Mouse (Mus musculus): ENCODE data around the gene Swi5.
A peak's percentile ranks its signal among the peaks of the same experiment; 100 is the strongest.
"Not testable (repeated sequence)": the region's sequence is repeated elsewhere in the genome, so short reads cannot be mapped to it uniquely, and the experiment has no call there.

Gene Swi5

DNA sequence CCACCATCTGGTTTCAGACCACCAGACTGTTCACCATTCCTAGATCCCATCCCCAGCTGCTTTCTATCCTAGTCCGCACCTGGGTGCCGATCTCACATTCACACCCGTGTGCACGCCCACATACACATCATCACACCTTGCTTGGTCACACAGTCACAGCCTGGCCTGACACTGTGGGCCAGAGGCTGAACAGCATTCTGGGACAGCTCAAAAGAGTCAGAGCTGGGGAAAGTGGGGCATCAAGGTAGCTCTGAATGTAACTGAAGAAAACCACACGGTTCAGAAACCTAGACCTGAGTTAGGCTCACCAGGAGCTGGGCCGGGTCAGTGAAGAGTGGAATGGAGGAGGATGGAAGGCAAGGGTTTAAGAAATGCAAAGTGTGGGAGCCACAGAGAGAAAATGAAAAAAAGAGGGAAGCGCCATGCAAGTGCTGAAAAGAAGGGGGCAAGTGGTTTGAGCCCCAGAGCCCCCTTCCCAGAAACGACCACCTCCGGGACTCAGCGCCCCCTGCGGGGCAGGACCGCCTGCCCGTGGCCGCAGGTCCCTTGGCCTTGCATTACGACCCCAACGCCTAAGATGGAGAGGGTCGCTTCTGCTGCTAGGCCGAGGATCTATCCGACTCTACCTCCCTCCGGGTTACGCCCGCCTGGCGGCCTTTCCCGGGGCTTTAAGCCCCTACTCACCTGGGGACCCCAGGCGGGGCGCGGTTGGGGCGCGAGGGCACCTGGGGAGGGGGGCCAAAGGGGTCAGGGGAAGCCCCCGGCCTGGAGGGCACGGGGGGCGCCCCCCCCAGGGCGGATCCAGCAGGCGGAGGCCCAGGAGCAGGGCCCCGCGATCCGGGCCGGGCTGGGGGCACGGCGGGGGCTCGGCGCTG is 23.8 kb upstream of the Swi5 start:
- DNase-seq (ENCODE audit: low spot score in 2 of 2) = no peak

DNA sequence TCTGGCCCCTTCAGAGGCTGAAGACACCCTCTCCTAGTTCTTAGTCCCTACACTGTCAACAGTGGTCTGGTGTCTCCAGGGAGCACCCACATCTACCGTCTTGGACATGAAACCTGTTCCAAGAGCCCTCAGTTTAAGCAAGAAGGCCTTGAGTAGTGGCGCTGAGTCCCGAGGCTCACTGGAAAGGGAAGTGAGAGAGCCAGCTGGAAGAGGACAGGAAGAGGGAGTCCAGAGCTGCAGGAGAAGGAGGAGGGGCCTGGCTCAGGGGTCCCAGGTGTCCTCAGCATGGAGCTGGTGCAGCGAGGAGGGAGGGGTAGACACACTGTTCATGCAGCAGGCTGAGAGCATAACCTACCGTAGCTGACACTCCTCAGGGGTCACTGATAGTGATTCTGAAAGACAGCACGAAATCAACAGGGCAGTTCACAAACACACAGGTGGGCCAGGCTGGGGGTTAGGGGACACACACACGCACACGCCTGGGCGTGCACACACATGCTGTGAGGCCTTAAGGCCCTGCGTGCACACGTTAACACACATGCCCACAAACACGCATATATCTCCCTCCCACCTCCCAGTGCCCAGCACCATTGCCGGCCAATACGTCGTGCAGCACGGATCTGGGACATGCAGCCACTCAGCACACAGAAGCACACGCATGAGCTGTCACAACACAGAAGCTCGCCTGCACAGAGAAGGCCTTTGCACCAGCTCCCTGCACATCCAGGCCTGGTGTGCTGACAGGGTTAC is 22.4 kb upstream of the Swi5 start:
- no peak for DNase-seq (ENCODE audit: low spot score in 2 of 2)

DNA sequence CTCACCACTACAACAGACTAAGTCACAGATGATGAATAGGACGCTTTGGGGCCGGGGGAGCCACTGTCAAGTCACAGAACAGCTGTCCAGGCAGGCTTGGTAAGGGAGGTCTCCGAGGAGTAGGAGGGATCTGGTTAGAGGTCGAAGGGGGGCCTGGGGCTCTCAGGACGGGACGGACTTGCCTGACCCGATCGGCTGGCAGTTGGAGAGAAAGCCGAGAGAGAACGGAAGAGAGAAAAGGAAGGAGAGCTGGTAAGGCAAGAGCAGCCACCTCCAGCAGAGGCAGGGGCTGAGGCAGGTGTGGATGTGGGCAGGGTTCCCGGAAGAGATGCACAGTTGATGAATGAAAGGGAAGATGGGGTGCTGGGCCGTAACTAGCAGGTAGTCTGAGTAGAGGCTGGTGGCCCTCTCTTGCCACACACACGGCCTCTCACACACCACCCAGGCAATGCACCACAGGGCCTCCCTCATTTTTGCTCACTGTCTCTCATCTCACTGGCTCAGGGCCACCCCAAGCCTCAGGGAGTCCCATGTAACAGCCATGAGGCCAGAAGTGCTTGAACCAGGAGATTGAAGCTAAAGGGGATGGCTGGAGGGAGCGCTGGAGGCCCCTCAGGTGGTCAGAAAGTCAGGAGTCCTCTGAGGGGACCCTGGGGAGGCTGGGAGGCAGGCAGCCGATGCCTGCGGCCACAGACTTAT is 21.1 kb upstream of the Swi5 start:
- no peak for DNase-seq (ENCODE audit: low spot score in 2 of 2)

DNA sequence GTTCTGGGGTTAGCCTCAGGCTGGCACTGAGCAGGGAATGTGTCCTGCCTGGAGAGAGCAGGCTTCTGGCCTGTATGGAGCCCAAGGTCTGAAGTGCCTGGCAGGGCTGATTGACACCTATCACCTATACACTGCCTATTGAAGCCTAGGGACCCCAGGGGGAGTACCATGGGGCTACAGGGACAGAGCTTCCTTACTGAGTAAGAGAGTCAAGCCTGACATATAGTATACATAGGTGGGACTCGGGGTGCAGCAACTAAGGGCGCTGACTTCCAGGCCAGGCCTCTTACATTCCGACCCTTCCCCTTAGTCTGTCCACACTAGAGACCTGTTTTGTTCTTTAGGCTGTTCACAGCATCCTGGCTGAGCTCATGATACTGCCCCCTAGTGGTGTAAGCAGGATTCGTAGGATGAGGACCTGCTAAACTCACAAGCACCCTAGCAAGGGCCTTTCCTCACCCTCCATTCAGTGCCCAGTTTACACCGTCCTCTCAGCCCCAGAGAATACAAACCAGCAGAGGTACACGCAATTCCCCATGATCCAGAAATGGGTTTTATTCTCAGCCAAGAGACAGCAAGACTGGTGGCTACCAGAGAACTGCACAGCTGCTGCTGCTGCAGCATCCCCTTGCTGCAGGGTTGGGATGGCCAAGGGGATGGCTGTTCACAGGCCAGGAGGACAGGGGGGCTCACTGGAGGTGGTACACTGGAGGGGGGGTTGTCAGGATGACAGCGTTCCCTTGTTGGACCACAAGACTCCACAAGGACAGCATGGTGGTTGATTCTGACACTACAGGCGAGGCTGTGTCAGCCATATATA is 20.3 kb upstream of the Swi5 start:
- peak in 1 of 2 experiments; percentile 31 for DNase-seq (ENCODE audit: low spot score in 2 of 2)

DNA sequence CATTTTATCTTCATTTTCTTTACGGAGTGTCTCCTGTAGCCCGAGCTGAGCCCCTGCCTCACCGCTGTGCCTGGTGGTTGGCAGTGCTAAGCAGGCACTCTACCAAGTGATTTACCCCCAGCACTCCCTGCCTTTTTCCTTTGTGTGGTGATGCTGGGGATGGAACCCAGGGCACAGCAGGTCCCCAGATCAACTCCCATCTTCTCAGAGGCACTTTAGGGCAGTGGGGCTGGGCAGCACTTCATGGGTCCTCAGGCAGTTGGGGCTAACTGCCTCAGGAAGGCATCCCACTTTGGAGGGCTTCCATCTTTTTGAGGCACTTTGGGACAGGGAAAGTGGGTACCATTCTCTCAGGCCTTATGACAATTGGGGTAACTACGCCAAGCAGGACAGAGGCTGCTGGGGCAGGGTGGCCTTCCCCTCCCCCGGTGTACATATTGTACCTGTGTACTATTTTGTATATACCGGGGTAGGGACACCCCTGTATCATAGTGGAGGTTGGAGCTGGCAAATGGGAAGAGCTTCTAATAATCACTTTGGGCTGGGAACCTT is 19.4 kb upstream of the Swi5 start:
- no peak for DNase-seq (ENCODE audit: low spot score in 2 of 2)

DNA sequence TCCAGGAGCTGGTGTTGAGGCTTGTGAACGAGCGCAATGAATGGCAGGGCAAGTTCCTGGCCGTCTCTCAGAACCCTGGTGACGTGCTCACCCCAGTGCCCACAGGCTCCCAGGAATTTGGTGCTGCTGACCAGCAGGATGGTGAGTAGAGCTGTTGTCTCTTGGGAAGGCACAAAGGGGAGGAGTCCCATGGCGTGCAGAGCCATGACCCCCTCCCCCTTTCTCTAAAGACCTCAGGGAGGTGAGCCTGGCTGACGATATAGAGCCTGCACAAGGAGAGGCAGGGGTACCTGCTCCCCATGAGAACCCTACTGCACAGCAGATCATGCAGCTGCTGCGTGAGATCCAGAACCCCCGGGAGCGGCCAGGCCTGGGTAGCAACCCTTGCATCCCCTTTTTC is 18.3 kb upstream of the Swi5 start:
- no peak for DNase-seq (ENCODE audit: low spot score in 2 of 2)

DNA sequence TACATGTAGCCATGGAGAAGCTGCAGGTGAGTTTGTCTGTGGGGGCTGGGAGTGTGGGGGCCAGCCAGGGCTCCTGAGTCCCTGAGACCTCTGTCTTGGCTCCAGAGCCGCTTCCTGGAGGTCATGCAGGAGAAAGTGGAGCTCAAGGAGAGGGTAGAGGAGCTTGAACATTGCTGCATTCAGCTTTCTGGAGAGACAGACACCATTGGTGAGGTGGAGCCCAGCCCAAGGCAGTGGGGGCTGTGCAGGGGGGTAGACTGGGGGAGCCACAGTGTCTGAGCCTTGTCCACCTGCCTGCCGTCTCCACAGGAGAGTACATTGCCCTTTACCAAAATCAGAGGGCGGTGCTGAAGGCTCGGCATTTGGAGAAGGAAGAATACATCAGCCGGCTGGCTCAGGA is 17.8 kb upstream of the Swi5 start:
- no peak for DNase-seq (ENCODE audit: low spot score in 2 of 2)

DNA sequence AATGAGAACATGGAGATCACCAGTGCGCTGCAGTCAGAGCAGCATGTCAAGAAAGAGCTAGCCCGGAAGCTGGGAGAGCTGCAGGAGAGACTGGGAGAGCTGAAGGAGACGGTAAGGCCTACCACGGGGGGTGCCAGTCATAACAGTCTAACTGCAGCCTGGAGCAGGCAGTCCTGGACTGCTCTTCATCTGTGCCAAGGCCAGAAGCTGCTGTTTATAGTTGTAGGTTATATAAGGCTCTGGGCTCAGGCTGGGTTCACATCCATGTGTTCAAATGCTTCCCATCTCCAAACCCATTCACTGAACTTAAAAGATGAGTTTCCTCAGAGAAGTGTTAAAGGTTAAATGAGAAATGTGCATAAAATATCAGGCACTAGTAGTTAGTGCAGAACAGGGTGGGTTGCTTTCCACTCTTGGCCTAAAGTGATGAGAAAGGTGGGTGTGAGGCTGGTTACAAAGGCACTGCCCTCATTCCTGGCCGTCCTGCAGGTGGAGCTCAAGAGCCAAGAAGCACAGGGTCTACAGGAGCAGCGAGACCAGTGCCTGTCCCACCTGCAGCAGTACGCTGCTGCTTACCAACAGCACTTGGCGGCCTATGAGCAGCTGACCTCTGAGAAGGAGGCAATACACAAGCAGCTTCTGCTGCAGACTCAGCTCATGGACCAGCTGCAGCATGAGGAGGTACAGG is 16.4 kb upstream of the Swi5 start:
- DNase-seq (ENCODE audit: low spot score in 2 of 2) = peak in 1 of 2 experiments; percentile 48

DNA sequence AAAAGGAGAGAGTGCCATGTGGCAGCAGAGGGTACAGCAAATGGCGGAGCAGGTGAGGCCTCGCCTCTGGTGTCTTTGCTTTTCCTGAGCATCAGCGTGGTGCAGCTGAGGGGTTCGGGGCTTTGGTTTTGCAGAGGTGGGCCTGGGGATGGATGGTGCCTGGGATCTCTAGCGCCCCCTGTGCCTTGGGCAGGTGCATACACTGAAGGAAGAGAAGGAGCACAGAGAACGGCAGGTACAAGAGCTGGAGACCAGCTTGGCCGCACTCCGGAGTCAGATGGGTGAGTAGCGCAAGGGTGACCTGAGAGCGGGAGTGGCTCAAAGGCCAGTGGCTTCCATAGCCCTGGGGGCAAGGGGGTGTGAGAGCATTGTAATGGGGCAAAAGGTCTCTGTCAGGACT is 15.1 kb upstream of the Swi5 start:
- DNase-seq (ENCODE audit: low spot score in 2 of 2) = no peak

DNA sequence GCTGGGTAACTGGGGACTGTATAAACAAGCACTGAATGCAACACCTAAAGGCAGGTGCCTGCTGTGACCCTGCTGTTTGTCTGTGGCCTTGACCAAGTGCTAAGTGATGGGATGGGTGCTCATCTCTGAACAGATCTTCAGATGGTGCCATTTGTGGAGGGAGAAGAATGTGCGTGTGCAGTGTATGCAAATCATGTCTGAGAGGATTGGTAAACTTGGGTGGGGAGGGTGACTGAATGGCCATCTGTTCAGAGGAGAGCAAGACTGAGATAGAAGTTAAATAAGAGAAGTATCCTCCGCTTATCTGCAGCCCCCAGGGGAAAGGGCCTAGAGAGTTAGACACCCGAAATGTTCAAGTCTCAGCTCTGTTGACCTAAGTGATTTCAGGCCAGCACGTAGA is 11.6 kb upstream of the Swi5 start:
- no peak for DNase-seq (ENCODE audit: low spot score in 2 of 2)

DNA sequence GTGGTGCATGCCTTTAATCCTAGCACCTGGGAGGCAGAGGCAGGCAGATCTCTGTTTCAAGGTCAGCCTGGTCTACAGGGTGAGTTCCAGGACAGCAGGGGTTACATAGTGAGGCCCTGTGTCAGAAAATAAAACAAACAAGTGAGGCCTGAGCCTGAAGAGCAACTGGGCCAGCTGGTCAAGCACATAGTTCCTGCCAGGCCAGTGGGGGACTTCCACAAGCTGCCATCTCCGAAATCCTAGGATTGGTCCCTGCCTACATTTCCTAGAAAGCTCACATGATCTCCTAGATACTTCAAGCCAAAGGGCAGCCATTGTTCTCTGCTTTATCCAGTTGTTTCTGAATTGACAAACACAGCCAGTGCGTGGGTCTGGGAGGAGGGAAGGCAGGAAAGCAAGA is 8.0 kb upstream of the Swi5 start:
- DNase-seq (ENCODE audit: low spot score in 2 of 2) = not testable (repeated sequence)

DNA sequence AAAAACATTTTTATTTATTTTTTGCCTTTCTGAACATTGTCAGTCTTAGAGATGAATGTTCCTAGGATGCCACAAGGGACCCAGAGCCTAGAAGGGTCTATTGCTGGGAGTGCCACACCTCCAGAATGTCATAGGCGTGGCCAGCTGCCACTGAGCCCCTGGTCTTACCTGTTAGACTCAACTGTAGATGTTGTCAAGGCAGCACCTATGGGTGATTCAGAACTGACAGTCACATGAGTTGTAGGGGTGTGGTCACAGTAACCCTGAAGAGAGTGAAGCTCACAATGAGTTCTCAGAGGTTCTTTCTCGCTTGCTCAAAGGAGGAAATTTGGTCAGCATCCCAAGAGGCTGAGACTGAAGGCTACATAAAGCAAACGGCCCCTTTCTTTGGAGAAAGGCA is 7.4 kb upstream of the Swi5 start:
- no peak for DNase-seq (ENCODE audit: low spot score in 2 of 2)

DNA sequence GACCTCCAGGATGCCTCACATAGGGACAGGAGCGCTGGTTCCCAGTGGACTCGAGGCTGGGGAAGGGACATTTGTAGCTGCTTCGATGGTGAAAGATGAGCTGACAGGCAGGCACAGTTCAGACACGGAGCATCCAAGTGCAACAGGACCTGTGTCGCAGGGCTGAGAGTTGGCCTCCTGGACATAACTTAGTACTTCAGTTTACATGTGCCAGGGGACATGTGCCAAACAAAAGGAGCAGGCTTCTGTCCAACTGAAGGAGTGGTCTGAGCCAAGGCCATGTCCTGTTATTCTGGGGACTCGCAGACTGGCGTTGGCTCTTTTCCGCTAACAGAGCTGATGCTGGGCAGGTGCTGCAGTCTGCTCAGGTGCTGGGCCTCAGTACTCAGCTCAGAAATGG is 6.5 kb upstream of the Swi5 start:
- DNase-seq (ENCODE audit: low spot score in 2 of 2) = no peak

DNA sequence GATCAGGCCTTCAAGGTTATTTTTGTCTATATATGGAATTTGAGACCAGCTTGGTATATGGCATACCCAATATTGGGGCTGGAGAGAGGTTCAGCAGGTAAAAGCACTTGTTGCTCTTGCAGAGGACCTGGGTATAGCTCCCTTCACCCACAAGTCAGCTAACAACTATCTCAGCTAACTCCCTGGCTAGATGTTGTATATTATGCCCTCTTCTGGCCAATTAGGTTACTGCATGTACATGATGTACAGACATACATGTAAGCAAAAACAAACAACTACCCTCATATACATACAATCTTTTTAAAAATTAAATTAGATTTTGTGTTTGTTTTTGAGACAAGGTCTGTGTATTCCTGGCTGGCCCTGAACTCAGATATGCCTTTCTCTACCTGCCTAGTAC is 1.7 kb upstream of the Swi5 start:
- no peak for DNase-seq (ENCODE audit: low spot score in 2 of 2)

DNA sequence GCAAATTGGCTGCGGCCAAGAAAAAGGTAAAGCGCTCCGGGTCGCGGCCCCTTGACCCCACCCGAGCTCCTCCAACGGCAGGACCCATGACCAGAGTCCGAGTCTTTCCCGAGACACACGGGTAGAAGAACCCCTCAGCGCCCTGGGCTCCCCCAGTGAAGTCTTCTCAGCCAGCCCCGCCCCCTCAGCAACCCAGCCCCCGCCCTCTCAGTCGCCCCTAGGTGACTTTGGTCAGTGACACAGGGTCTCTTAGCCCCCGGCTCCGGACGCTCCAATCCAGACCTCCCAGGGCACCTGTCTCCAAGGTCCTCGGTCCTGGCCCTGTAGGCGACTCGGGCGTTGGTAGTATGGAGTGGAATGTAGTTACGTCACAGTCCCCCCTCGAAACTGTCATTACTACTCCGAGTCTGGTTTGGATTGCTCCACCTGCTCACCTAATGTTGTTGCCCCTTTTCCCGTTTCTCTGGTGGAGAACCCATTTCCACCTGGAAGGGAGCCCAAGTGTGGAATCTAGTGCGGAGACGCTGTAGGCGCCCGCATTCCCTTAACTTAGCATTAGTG is 576 bp upstream of the Swi5 start:
- peak; percentile 16 to 26 for DNase-seq (ENCODE audit: low spot score in 2 of 2)

DNA sequence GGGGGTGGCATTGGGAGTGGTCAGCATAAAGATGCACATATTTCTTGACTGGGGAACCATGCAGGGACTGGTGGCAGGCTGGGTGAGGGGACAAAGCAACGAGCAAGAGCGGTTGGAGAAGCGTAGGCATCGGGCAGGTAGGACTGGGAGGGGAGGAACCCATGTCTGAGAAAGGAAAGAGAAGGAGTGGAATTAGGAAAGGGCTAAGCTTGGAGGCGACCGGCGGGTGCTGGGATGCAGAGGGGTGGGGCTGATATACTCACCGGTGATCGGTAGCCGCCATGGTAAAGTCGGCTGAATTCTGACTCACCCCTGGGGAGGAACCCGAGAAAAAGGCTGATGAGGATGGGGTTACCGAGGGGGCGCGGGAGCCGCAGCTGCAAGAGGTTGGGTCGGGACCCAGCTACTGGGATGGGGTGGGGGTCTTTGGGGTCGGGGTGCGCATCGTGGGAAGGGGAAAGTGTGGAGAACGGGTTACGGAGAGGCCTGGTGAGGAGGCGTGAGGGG is 488 bp downstream of the Swi5 start, which contains the start of gene Golga2:
Gene Golga2, plus strand, starts transcription at position 51 of the 507 bp plus-strand sequence.
- no peak for DNase-seq (ENCODE audit: low spot score in 2 of 2)

DNA sequence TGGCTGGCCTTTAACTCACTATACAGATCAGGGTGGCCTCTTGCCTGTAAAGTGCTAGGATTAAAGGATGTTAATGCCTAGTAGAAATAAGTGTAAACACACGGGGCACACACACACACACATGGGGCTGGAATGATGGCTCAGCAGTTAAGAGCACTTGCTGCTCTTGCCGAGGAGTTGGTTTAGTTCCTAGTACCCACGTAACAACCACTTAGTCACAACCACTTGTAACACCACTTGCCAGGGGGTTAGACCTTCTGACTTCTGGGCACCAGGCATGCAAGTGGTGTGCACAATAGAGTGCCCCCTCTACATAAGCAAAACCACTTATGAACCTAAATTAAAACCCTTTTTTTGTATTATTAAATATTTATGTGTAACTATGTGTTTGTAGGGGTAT is 3.9 kb downstream of the Swi5 start:
- no peak for DNase-seq (ENCODE audit: low spot score in 2 of 2)

DNA sequence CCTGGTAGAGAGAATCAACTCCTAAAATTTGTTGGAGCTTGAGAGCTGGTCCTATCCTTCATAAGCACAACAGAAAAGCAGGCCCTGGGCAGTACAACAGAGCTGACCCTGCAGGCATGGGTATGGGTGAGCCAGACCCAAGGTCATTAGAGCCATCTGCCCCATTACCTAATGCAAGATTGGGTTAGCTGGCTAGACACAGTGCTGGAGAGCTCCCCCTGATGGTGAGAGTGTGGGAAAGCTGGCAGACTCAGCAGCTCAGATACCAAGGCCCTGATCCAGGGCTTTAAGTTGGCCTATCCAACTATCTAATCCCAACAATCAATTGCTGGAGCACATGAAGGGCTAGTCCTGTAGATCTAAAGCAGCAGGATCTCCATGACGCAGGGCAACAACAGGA is 5.1 kb downstream of the Swi5 start:
- peak; percentile 28 to 40 for DNase-seq (ENCODE audit: low spot score in 2 of 2)

DNA sequence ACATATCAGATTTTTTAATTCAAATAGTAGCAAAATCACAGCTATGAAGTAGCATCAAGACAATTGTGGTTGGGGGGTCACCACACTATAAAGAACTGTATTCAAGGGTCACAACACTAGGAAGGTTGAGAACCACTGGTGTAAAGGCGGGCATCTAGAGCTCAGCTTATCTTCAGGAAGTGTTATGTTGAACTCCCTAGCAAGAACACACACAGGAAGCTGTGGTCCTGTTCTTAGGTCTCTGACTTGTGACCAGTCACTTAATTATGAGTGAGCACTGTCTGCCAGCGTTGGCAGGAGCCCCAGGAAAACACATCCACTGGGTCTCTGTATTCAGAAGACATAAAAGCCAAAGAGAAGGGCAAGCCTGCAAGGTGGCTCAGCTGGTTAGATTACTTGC is 5.6 kb downstream of the Swi5 start:
- DNase-seq (ENCODE audit: low spot score in 2 of 2) = no peak

DNA sequence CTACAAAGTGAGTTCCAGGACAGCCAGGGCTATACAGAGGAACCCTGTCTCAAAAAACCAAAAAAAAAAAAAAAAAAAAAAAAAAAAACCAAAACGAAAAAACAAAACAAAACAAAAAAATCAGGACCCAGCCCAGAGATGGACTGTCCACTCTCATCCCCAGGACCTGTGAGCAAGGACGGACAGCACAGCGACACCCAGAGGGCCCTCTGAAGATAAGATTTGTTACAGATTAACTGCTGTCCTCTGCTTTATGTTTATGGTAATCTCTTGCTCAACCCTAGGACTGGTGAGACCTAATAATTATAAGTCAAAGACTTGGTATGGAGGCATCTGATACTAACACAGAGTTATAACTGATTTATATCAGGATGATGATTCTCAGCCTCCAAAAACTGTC is 12.1 kb downstream of the Swi5 start:
- no peak for DNase-seq (ENCODE audit: low spot score in 2 of 2)
